In genomic region chr3:138443465-138443771, GRCm38 (mm10) we compare ENCODE assay signal across 8 mouse cellular contexts. TPM values are rescaled to one million over a fixed set of nuclear protein-coding genes. Genes with fewer than 3 reads are reported as not detected.
DNase-seq lines count a peak whose midpoint lies in the region; ATAC-seq and TF ChIP-seq lines count a peak whose summit lies in the region.

No protein-coding gene starts in this region.

- ATAC-seq in forebrain, embryonic 13.5 days: no peak
- ATAC-seq in liver, embryonic 15.5 days (ENCODE audit: insufficient read depth): no peak
- ATAC-seq in CD4-positive, CD25-positive, alpha-beta regulatory T cell, adult 4 months: no peak

- in situ Hi-C loops in CH12.LX (cut with MboI; ENCODE audit: low pct_ligation_motif_present, low pct_unique_long_range_greater_than_20kb, low sequenced_read_pairs): loop anchor here (25.0 kb wide), 2 partner anchors 481 to 656 kb away; no protein-coding TSS in a partner anchor

- no peak for DNase-seq in heart, embryonic 10.5 days (ENCODE audit: low spot score)
- DNase-seq in heart, postnatal 4 days: no peak
- no peak for DNase-seq in CH12.LX (ENCODE audit: extremely low read depth)
- DNase-seq in layer of hippocampus, postnatal 14 days (ENCODE audit: low spot score in 2 of 2): no peak
- DNase-seq in retina, embryonic 14.5 days (ENCODE audit: low spot score): no peak

- 4% methylated on average over 9 of the region's 9 CpGs for WGBS in heart, embryonic 10.5 days
- WGBS in forebrain, embryonic 13.5 days: 4% methylated on average over 9 of the region's 9 CpGs
- 4% methylated on average over 9 of the region's 9 CpGs for WGBS in liver, embryonic 15.5 days (ENCODE audit: insufficient replicate concordance)

- H3K9ac ChIP-seq in CH12.LX (ENCODE audit: insufficient read depth, low read depth): peak overlapping the region; percentile 88
- H3K9ac ChIP-seq in forebrain, embryonic 13.5 days: peak overlapping the region; percentile 89
- H3K9ac ChIP-seq in liver, embryonic 15.5 days: peak overlapping the region; percentile 93

- H3K79me2 ChIP-seq in CH12.LX (replicated peaks; ENCODE audit: control insufficient read depth, extremely low read depth, insufficient read depth, poor library complexity, severe bottlenecking): peaks cover 22% of the 10 kb centered on the region

- no peak for TF ChIP-seq CTCF in CH12.LX (conservative IDR thresholded peaks at IDR 0.05 in 1 of 2, IDR thresholded peaks at IDR 0.05 in 1 of 2; ENCODE audit: low read depth in 2 of 2, low read length in 2 of 2)

- H3K27ac ChIP-seq in heart, embryonic 10.5 days: peak overlapping the region; percentile 98
- H3K27ac ChIP-seq in CH12.LX (ENCODE audit: insufficient read depth, low read depth): no peak overlapping the region; the same call in 1 of the 2 replicates
- peak overlapping the region; percentile 82 for H3K27ac ChIP-seq in forebrain, embryonic 13.5 days
- peak overlapping the region; percentile 89 for H3K27ac ChIP-seq in liver, embryonic 15.5 days (replicated peaks)

- H3K4me2 ChIP-seq in CH12.LX (ENCODE audit: insufficient read depth, low read depth, poor library complexity, severe bottlenecking): peak overlapping the region; percentile 71; the same call in 1 of the 2 replicates
- H3K4me2 ChIP-seq in forebrain, embryonic 13.5 days: peak overlapping the region; percentile 77
- peak overlapping the region; percentile 96 for H3K4me2 ChIP-seq in liver, embryonic 15.5 days

- peaks cover 35% of the 10 kb centered on the region for H3K36me3 ChIP-seq in heart, embryonic 10.5 days
- peaks cover 33 to 43% of the 10 kb centered on the region in 2 experiments for H3K36me3 ChIP-seq in CH12.LX (replicated peaks in 1 of 2; ENCODE audit: control insufficient read depth in 1 of 2, insufficient read depth in 1 of 2, low read length in 1 of 2)
- peaks cover 35% of the 10 kb centered on the region for H3K36me3 ChIP-seq in forebrain, embryonic 13.5 days (ENCODE audit: poor library complexity, severe bottlenecking)
- peaks cover 29% of the 10 kb centered on the region for H3K36me3 ChIP-seq in liver, embryonic 15.5 days (replicated peaks)

- dilution Hi-C loops in CH12.LX (cut with MboI; ENCODE audit: extremely low pct_ligation_motif_present, extremely low pct_unique_long_range_greater_than_20kb, low sequenced_read_pairs): no loop called here

- H3K9me3 ChIP-seq in heart, embryonic 10.5 days: no peaks in the 10 kb centered on the region
- H3K9me3 ChIP-seq in CH12.LX (replicated peaks; ENCODE audit: low read length): no peaks in the 10 kb centered on the region
- no peaks in the 10 kb centered on the region for H3K9me3 ChIP-seq in forebrain, embryonic 13.5 days (replicated peaks)
- H3K9me3 ChIP-seq in liver, embryonic 15.5 days (replicated peaks): no peaks in the 10 kb centered on the region

- no peak; the same call in 1 of the 2 replicates for TF ChIP-seq EP300 in CH12.LX (IDR thresholded peaks at IDR 0.05; ENCODE audit: low read length)

- no peak for TF ChIP-seq POLR2A in CH12.LX (IDR thresholded peaks at IDR 0.05; ENCODE audit: low read depth, low read length)

- no peak for TF ChIP-seq RAD21 in CH12.LX (IDR thresholded peaks at IDR 0.05; ENCODE audit: low read depth, low read length)

- H3K27me3 ChIP-seq in heart, embryonic 10.5 days (ENCODE audit: insufficient read depth, poor library complexity, severe bottlenecking): no peaks in the 10 kb centered on the region
- H3K27me3 ChIP-seq in CH12.LX (replicated peaks): no peaks in the 10 kb centered on the region
- H3K27me3 ChIP-seq in forebrain, embryonic 13.5 days: no peaks in the 10 kb centered on the region
- no peaks in the 10 kb centered on the region for H3K27me3 ChIP-seq in liver, embryonic 15.5 days

- H3K4me1 ChIP-seq in heart, embryonic 10.5 days: peaks cover 13% of the 10 kb centered on the region; the same call in 1 of the 2 replicates
- peaks cover 7 to 25% of the 10 kb centered on the region in 2 experiments; a peak in 3 of 4 replicates for H3K4me1 ChIP-seq in CH12.LX (ENCODE audit: control insufficient read depth in 1 of 2, insufficient read depth in 2 of 2)
- peaks cover 18% of the 10 kb centered on the region for H3K4me1 ChIP-seq in forebrain, embryonic 13.5 days
- H3K4me1 ChIP-seq in liver, embryonic 15.5 days (replicated peaks): peaks cover 19% of the 10 kb centered on the region

- peak overlapping the region; percentile 90 for H3K4me3 ChIP-seq in heart, embryonic 10.5 days
- peak overlapping the region; percentile 74 to 92 (median 77) for H3K4me3 ChIP-seq in CH12.LX (replicated peaks in 1 of 3; ENCODE audit: low read depth in 2 of 3, low read length in 2 of 3, poor library complexity in 1 of 3)
- peak overlapping the region; percentile 66 for H3K4me3 ChIP-seq in forebrain, embryonic 13.5 days
- H3K4me3 ChIP-seq in liver, embryonic 15.5 days (replicated peaks): peak overlapping the region; percentile 95

TF ChIP-seq in CH12.LX, 34 proteins besides CTCF, POLR2A, EP300 and RAD21:
- no peak for TF ChIP-seq MAFK (IDR thresholded peaks at IDR 0.05; ENCODE audit: insufficient replicate concordance, low read length)
- TF ChIP-seq IRF4 (IDR thresholded peaks at IDR 0.05; ENCODE audit: low read depth, low read length): no peak
- TF ChIP-seq ZC3H11A (IDR thresholded peaks at IDR 0.05; ENCODE audit: low read depth, low read length): no peak
- no peak for TF ChIP-seq USF1 (IDR thresholded peaks at IDR 0.05; ENCODE audit: low read depth, low read length)
- TF ChIP-seq MYC (IDR thresholded peaks at IDR 0.05; ENCODE audit: low read depth, low read length): no peak; the same call in 1 of the 2 replicates
- no peak for TF ChIP-seq TCF12 (IDR thresholded peaks at IDR 0.05; ENCODE audit: low read depth, low read length)
- no peak for TF ChIP-seq ETS1 (conservative IDR thresholded peaks at IDR 0.05; ENCODE audit: low read depth, low read length)
- no peak for TF ChIP-seq HCFC1 (IDR thresholded peaks at IDR 0.05; ENCODE audit: low read depth, low read length)
- no peak for TF ChIP-seq MAX (IDR thresholded peaks at IDR 0.05; ENCODE audit: low read length)
- TF ChIP-seq CHD1 (IDR thresholded peaks at IDR 0.05; ENCODE audit: low read depth, low read length): 0 out of 2 replicates have a peak, but pooled peaks have one; percentile 32
- peak; percentile 51; the same call in 1 of the 2 replicates for TF ChIP-seq ZNF384 (IDR thresholded peaks at IDR 0.05; ENCODE audit: low read depth, low read length)
- peak; percentile 4; the same call in 1 of the 2 replicates for TF ChIP-seq MEF2A (IDR thresholded peaks at IDR 0.05; ENCODE audit: borderline replicate concordance, low read depth, low read length)
- no peak for TF ChIP-seq JUND (conservative IDR thresholded peaks at IDR 0.05; ENCODE audit: low read depth, low read length)

RNA-seq across cellular contexts. Expression of gene Adh5, which starts 0.5 kb away (rescaled TPM):
- polyA plus RNA-seq in heart, embryonic 10.5 days (2016; fragmentation: Nextera tagmentation; extraction: Ambion mirVana): 177 and 216 TPM in 2 replicates
- 100 to 1,000 TPM; 108 to 113 TPM for total RNA-seq in heart, postnatal 4 days (2021)
- total RNA-seq in CH12.LX (2012; rRNA removed) (384 TPM in 2 replicates), CH12.LX (2014; rRNA removed) (468 and 489 TPM in 2 replicates)
- 487 and 508 TPM in 2 replicates for polyA plus RNA-seq in CH12.LX (2012; ENCODE audit: insufficient read length, low read depth)
- 273 and 277 TPM in 2 replicates for polyA plus RNA-seq in forebrain, embryonic 13.5 days (2015; fragmentation: Nextera tagmentation; extraction: Ambion mirVana)
- polyA plus RNA-seq in liver, embryonic 15.5 days (2015; fragmentation: Nextera tagmentation; extraction: Ambion mirVana): 119 and 142 TPM in 2 replicates
- total RNA-seq in layer of hippocampus, postnatal 14 days (2021): 10 to 100 TPM; 83.1 to 83.9 TPM
- 100 to 1,000 TPM; 118 to 126 TPM for polyA plus RNA-seq in CD4-positive, CD25-positive, alpha-beta regulatory T cell, adult 4 months (2017; shearing (Covaris generic))

RNA-seq across cellular contexts. Expression of gene Adh4, which starts 28.2 kb away (rescaled TPM):
- polyA plus RNA-seq in heart, embryonic 10.5 days (2016; fragmentation: Nextera tagmentation; extraction: Ambion mirVana): not detected in 2 replicates
- total RNA-seq in heart, postnatal 4 days (2021): not detected
- total RNA-seq in CH12.LX (2012; rRNA removed) (0.21 and 0.25 TPM in 2 replicates), CH12.LX (2014; rRNA removed) (not detected in 2 replicates)
- not detected in 2 replicates for polyA plus RNA-seq in CH12.LX (2012; ENCODE audit: insufficient read length, low read depth)
- polyA plus RNA-seq in forebrain, embryonic 13.5 days (2015; fragmentation: Nextera tagmentation; extraction: Ambion mirVana): not detected in 2 replicates
- 0.12 TPM in 1 of 2 replicates, not detected in the other for polyA plus RNA-seq in liver, embryonic 15.5 days (2015; fragmentation: Nextera tagmentation; extraction: Ambion mirVana)
- total RNA-seq in layer of hippocampus, postnatal 14 days (2021): not detected
- polyA plus RNA-seq in CD4-positive, CD25-positive, alpha-beta regulatory T cell, adult 4 months (2017; shearing (Covaris generic)): not detected

RNA-seq across cellular contexts. Expression of gene Metap1, which starts 45.9 kb away (rescaled TPM):
- polyA plus RNA-seq in heart, embryonic 10.5 days (2016; fragmentation: Nextera tagmentation; extraction: Ambion mirVana): 47.1 and 48.8 TPM in 2 replicates
- total RNA-seq in heart, postnatal 4 days (2021): 10 to 100 TPM; 48.0 to 48.6 TPM
- total RNA-seq in CH12.LX (2012; rRNA removed) (77.9 and 97.6 TPM in 2 replicates), CH12.LX (2014; rRNA removed) (163 and 183 TPM in 2 replicates)
- polyA plus RNA-seq in CH12.LX (2012; ENCODE audit: insufficient read length, low read depth): 143 and 154 TPM in 2 replicates
- polyA plus RNA-seq in forebrain, embryonic 13.5 days (2015; fragmentation: Nextera tagmentation; extraction: Ambion mirVana): 40.6 and 46.4 TPM in 2 replicates
- polyA plus RNA-seq in liver, embryonic 15.5 days (2015; fragmentation: Nextera tagmentation; extraction: Ambion mirVana): 20.8 and 22.1 TPM in 2 replicates
- 10 to 100 TPM; 43.1 to 45.0 TPM for total RNA-seq in layer of hippocampus, postnatal 14 days (2021)
- polyA plus RNA-seq in CD4-positive, CD25-positive, alpha-beta regulatory T cell, adult 4 months (2017; shearing (Covaris generic)): 10 to 100 TPM; 33.4 to 36.2 TPM
